27 mouse cellular contexts compared by ENCODE assay signal in genomic region chr16:9390986-9391385, GRCm38 (mm10).
"Had no signal": no experiment of that assay in that cellular context is flagged by ENCODE, and none has a peak within 500 bp of the region (broad histone marks: within the 10 kb centered on the region; RNA-seq: fewer than 3 reads in every experiment).

No protein-coding gene starts in this region.

- H3K27me3 ChIP-seq: heart, embryonic 12.5 days; hindbrain, embryonic 12.5 days; intestine, embryonic 15.5 days; limb, embryonic 13.5 days; limb, embryonic 15.5 days; liver, embryonic 12.5 days had no signal

- H3K27ac ChIP-seq: gastrocnemius, adult 2 months; heart, embryonic 10.5 days; hindbrain, embryonic 10.5 days; hindbrain, embryonic 12.5 days; hindbrain, embryonic 14.5 days; intestine, embryonic 15.5 days; layer of hippocampus, adult 2 months; left cerebral cortex, adult 2 months; limb, embryonic 13.5 days; limb, embryonic 15.5 days; liver, embryonic 12.5 days; liver, embryonic 14.5 days had no signal

- H3K9ac ChIP-seq: heart, embryonic 12.5 days; hindbrain, embryonic 12.5 days; hindbrain, embryonic 14.5 days; intestine, embryonic 15.5 days; limb, embryonic 13.5 days; limb, embryonic 15.5 days; liver, embryonic 12.5 days; liver, embryonic 14.5 days had no signal

- DNase-seq: gastrocnemius, adult 2 months; gastrocnemius, postnatal 10 days; gastrocnemius, postnatal 25 days; heart, adult 18-20 months; heart, postnatal 10 days; heart, postnatal 4 days; kidney, adult 18-20 months; kidney, adult 8-10 months; kidney, postnatal 10 days; kidney, postnatal 25 days; kidney, postnatal 4 days; left cerebral cortex, postnatal 4 days had no signal

- H3K4me1 ChIP-seq: heart, embryonic 10.5 days; heart, embryonic 12.5 days; hindbrain, embryonic 10.5 days; hindbrain, embryonic 12.5 days; intestine, embryonic 15.5 days; limb, embryonic 13.5 days; limb, embryonic 15.5 days; liver, embryonic 12.5 days had no signal

- ATAC-seq: hindbrain, embryonic 16.5 days; inflammation-experienced regulatory T-cells, adult 6 months; intestine, embryonic 15.5 days; intestine, postnatal 0 days; liver, embryonic 12.5 days had no signal

- H3K36me3 ChIP-seq: heart, embryonic 10.5 days; heart, embryonic 12.5 days; hindbrain, embryonic 10.5 days; hindbrain, embryonic 12.5 days; intestine, embryonic 15.5 days; limb, embryonic 13.5 days; limb, embryonic 15.5 days; liver, embryonic 12.5 days had no signal

- H3K4me2 ChIP-seq: heart, embryonic 12.5 days; hindbrain, embryonic 12.5 days; hindbrain, embryonic 14.5 days; intestine, embryonic 15.5 days; limb, embryonic 13.5 days; limb, embryonic 15.5 days; liver, embryonic 12.5 days had no signal

- H3K4me3 ChIP-seq: gastrocnemius, adult 2 months; heart, embryonic 10.5 days; heart, embryonic 12.5 days; hindbrain, embryonic 10.5 days; hindbrain, embryonic 12.5 days; intestine, embryonic 15.5 days; layer of hippocampus, adult 2 months; left cerebral cortex, adult 2 months; limb, embryonic 13.5 days; limb, embryonic 15.5 days; liver, embryonic 12.5 days had no signal

- H3K9me3 ChIP-seq: heart, embryonic 10.5 days; heart, embryonic 12.5 days; hindbrain, embryonic 10.5 days; hindbrain, embryonic 12.5 days; intestine, embryonic 15.5 days; limb, embryonic 13.5 days; limb, embryonic 15.5 days; liver, embryonic 12.5 days had no signal
